Mouse (Mus musculus): ENCODE results near the gene C130026I21Rik.
"Not testable (repeated sequence)": the region's sequence is repeated elsewhere in the genome, so short reads cannot be mapped to it uniquely, and the experiment has no call there.

Gene C130026I21Rik

DNA sequence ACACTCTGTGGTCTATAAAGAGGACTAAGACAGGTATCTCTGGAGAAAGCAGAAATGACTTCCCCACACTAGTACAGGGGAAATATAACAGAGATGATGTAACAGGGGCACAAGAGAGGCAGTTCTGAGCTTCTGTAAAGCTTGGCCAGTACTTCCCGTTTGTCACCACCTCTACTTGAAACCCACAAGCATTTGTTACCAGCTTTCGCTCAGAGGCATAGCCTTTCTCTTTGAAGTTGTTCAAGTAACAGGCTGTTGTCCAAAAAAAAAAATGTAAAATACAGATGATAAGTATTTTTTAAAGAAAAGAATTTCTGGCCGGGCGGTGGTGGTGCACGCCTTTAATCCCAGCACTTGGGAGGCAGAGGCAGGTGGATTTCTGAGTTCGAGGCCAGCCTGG, 236.8 kb downstream of the C130026I21Rik start:
- DNase-seq (ENCODE audit: low read depth, low spot score): not testable (repeated sequence)

DNA sequence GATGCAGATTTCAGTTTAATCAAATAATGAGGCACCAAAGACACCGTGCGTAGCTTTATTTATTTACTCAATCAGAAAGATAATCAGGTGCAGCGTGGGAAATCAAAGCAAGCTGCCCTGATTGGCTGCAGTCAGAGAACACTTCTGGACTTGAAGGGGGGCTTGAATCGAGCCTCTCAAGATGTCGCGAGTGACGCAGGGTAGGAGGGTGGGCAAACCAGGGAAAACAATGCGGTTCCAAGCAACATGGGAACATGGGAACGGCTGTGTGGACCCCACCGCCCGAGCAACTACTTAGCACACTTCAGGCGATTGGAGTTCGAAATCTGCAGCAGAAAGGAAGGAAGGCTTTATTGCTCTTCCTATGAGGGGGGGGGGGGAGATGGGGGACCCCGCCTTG, 240.2 kb downstream of the C130026I21Rik start:
- not testable (repeated sequence) for DNase-seq (ENCODE audit: low read depth, low spot score)

DNA sequence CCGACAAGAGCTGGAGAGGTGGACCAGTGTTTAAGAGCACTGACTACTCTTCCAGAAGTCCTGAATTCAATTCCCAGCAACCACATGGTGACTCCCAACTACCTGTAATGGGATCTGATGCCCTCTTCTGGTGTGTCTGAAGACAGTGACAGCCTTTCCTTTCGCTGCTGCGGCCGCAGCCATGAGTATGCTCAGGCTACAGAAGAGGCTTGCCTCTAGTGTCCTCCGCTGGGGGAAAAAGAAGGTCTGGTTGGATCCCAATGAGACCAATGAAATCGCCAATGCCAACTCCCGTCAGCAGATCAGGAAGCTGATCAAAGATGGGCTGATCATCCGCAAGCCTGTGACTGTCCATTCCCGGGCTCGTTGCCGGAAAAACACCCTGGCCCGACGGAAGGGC, 258.4 kb downstream of the C130026I21Rik start:
- DNase-seq (ENCODE audit: low read depth, low spot score): not testable (repeated sequence)

DNA sequence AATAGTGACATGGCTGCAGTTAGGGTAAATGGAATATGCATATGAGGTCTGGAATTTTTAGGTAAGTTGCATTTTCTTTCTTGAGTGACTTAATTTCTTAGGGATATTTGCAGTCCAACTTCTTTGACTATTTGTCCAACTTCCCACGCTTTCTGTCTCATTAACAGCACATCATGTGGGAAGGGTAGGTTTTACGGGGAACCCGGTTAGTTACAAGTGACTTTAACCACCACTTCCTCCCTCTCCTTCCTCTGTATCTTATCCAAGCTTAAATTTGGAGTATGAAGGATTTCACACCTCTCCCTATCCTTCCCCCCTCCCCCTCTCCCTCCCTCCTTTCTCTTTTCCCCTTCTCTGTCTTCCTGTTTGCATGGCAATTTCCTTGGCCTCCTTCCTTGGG, 259.4 kb downstream of the C130026I21Rik start:
- not testable (repeated sequence) for DNase-seq (ENCODE audit: low read depth, low spot score)

DNA sequence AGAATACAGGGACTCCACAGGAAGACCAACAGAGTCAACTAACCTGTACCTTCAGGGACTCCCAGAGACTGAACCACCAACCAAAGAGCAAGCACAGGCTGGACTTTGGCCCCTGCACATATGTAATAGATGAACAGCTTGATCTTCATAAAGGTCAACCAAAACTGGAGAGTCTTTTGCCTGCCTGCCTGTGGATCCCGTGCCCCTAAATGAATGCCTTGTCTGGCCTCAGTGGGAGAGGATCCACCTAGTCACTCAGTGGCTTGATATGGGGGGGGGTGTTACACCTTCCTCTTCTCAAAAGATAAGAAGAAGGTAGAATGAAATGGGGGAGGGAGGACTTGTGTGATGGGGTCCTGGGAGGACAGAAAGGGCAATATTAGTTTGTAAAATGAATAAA, 262.6 kb downstream of the C130026I21Rik start:
- not testable (repeated sequence) for DNase-seq (ENCODE audit: low read depth, low spot score)

DNA sequence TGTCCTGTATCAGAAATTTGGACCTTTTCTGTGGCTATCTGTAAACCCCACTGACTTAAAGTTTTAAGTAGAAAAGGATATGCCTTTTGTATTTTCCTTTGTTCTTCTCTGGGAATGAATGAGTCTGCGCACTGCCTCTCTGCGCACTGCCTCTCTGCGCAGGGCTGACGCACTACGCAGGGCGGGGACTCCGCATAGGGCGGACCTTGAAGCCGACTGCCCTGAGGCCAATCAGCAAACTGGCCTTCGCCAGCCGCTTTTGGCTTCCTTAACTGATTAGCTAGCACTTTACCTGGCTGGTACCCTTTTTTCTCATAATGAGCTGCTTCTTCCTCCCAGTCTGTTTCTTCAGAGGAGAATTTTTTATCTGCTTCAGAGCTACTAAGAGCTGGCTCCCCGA, 271.1 kb downstream of the C130026I21Rik start:
- not testable (repeated sequence) for DNase-seq (ENCODE audit: low read depth, low spot score)

DNA sequence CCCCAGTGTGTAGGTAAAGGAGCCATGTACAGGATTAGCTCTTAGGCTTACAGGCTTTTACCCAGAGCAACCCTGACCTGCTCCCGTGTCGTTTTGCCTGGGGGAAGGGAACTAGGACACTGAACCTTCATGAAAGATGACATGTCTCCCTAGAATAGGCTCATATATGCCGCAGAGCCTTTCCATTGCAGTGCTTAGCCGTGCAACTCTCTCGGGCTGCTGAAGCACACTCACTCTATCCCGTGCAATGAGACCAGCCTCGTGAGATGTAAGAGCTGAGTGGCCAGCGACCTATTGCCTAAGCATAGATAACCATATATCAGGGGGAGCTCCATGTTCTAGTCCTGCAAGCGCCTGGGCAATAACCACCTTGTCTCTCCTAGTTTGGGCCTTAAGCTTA, 274.1 kb downstream of the C130026I21Rik start:
- DNase-seq (ENCODE audit: low read depth, low spot score): not testable (repeated sequence)

DNA sequence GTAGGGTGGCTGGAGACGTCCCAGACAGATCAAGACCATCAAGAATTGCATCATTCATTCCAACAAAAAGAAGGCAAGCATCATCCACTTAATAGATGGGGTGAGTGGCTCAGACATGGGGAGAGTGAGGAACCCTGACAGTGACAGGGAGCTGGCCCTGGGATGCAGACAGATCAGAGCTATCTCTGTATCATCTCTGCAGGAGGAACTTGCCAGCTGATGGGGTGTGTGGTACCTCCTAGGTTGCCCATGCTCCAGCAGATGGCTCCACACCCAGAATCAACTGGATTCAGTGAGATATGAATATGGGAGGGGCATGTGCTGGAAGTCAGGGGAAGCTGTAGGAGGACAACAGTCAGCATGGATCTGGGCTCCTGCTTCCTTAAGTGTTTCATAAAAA, 275.9 kb downstream of the C130026I21Rik start:
- not testable (repeated sequence) for DNase-seq (ENCODE audit: low read depth, low spot score)

DNA sequence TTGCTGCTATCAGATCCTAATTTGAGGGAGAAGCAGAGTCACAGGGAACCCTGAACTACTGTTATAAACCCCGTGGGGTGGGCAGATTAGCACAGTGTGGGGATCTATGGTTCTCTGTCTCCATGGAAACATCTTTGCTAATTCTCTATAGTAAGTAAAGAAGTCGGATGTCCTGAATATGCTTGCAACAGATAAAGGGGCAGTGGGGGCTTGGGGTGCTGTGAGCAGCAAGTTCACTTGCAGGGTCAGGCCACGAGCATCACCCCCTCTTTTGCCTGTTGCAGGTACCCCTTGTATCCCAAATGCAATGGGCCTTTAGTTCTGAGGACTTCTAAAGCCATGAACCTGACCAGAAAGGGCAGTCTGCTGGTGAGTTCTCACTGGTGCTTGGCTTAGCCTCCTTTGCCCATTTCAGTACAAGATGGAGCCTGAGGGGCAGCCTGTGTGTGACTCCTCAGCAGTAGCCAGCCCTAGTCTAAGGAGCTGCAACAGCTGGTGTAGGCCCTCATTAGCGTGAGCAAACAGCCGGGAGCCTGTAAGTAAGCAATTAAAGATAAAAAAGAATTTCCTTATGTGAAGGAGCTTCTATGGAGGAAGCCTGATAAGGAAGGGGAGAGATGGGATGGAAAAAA, 276.6 kb downstream of the C130026I21Rik start:
- not testable (repeated sequence) for DNase-seq (ENCODE audit: low read depth, low spot score)

DNA sequence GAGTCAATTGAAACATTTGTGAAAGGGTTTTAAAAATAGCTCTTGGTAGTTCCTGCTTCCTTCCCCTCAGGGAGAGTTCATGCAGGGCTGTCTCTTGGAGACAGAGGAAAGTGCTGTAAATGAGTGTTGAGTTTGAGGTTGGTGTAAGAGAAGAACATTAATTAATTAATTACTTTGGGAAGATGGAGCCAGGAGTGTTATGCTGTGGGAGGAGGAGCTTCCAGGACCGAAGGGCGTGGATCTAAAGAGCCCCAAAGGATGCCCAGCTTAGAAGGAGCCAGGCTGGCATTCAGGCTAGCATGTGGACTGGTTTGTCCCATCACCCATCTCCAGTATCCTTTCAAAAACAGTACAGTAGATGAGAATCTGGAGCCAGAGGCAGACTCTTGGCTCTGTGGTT, 277.1 kb downstream of the C130026I21Rik start:
- DNase-seq (ENCODE audit: low read depth, low spot score): not testable (repeated sequence)

DNA sequence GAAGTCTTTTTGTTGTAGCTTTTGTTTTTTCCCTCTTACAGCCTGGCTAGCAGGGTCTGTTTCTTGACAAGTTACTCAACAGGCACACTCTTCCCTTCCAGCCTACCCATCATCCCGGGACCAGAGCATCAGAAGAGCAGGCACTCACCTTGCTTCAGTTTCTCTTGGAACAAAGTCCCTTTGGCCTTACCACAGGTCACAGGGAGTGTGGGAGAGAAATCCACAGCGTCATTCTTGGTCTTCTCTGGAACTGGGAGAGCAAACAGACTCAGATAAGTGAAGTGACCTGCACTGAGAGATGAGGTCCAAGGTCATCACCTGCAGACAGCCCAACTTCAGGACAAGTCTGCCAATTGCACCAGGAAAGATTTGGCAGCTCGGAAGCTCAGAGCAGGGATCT, 277.5 kb downstream of the C130026I21Rik start:
- not testable (repeated sequence) for DNase-seq (ENCODE audit: low read depth, low spot score)

DNA sequence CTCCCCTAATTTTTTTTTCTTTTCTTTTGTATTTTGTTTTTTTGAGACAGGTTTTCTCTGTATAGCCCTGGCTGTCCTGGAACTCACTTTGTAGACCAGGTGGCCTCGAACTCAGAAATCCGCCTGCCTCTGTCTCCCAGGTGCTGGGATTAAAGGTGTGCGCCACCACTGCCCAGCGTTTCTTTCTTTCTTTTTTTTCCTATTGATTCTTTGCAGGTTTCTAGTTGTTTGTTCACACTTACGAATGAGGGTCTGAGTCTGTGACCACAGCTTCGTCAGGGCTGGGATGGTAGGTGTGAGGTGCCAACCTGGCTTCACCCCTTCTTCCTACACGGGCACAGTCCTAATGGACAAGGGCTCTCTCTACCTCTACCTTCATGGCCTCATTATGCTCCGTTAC, 281.3 kb downstream of the C130026I21Rik start:
- DNase-seq (ENCODE audit: low read depth, low spot score): not testable (repeated sequence)

DNA sequence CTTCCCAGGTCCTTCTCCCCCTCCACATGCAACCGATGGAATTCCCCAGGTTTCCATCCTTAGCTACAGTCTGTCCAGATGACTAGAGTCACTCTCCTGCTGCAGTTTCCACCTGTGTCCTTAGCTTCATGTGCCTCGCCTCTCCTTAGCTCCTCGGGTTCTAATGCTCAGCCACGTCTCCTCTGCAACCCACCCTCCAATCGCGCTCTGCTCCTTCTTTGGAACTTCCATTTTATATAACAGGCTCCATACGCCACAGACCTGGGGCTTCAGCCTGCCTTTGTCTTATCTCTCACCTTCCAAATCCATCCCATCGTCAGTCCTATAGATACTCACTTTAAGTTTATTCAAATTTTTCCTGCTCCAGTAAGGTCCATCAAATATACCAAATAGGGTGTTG, 282.6 kb downstream of the C130026I21Rik start:
- DNase-seq (ENCODE audit: low read depth, low spot score): not testable (repeated sequence)

DNA sequence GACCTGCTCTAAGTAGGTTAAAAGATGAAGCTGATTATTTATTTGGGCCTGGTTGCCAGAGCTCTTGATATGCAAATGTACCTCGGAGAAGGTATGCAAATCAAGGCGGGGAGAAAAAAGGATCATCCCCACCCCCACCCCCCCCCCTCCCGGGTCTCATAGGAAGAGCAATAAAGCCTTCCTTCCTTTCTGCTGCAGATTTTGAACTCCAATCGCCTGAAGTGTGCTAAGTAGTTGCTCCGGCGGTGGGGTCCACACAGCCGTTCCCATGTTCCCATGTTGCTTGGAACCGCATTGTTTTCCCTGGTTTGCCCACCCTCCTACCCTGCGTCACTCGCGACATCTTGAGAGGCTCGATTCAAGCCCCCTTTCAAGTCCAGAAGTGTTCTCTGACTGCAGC, 308.6 kb downstream of the C130026I21Rik start:
- DNase-seq (ENCODE audit: low read depth, low spot score): not testable (repeated sequence)

DNA sequence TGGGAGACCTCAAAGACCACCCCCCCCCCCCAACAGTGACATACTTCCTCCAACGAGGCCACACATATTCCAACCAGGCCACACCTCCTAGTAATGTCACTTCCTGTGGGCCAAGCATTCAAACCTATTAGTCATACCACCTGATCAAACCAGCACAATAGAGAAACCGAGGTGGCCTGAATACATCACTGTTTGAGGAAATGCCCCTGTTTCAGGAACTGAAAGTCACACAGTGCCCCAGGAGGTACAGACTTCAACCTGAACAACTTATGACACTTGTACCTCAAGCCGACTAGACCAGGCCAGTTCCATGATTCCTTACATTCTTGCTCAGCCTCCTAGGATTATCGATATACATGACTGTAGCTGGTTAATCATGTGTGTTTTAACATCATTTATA, 312.7 kb downstream of the C130026I21Rik start:
- not testable (repeated sequence) for DNase-seq (ENCODE audit: low read depth, low spot score)

DNA sequence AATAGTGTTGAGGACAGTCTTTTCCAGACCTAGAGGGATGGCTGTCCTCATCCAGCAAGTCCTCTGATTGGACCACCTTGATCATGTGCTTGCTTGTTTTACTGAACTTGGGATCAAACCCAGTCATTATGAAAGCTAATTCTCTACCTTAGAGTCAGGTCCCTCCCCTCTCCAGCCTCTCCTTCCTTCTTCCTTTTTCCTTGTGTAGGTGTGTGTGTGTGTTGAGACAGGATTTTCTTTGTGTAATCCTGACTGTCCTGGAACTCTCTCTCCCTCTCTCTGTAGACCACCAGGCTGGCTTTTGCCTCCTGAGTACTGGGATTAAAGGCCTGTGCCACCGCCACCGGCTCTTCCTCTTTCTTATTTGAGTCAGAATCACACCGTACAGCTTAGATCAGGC, 313.6 kb downstream of the C130026I21Rik start:
- DNase-seq (ENCODE audit: low read depth, low spot score): not testable (repeated sequence)

DNA sequence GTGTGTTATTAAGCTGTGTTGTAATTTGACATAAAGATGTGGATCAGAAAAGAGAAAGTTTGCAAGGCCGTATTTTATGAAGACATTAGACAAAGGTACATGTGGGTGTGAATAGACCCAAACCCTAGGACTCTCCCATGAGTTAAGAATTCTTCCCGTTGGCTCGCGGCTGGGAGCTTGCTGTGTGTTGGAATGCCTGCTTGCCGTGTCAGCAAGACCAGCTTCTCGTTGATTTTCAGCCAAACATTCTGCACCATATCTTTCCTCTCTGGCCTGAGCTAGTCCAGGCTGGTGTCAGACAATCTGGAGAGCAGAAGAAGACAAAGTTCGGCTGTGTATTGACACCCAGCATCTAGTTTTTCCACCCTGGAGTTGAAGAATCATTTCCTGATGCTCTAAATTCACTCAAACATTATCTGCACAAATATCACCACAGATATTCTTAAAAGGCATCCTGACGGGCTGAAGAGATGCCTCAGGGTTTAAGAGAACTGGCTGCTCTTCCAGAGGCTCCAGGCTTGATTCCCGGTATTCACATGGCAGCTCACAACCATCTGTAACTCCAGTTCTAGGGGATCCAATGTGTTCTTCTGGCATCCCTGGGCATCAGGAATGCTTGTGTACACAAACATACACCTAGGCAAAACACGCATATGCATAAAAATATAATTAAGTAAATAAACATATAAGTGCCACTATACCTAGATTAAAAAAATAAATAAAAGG, 317.7 kb downstream of the C130026I21Rik start:
- DNase-seq (ENCODE audit: low read depth, low spot score): no peak

DNA sequence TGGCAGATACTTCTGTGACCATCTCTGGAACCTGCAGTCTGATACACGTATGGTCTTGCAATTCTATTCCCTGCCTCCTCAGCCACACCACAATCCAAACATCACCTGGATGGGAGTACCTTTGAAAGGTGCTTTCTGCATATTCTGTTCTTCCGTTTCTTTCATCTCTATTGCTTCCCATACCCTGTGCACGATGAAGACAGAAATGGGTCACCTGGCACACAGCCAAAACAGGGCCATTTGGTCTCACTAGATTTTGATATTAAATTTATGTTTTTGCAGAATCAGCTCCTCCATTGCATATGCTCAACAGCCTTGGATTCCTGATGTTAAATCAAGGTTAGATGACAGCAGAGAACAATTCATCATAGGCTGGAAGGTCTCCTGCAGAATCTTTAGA, 318.8 kb downstream of the C130026I21Rik start:
- no peak for DNase-seq (ENCODE audit: low read depth, low spot score)

DNA sequence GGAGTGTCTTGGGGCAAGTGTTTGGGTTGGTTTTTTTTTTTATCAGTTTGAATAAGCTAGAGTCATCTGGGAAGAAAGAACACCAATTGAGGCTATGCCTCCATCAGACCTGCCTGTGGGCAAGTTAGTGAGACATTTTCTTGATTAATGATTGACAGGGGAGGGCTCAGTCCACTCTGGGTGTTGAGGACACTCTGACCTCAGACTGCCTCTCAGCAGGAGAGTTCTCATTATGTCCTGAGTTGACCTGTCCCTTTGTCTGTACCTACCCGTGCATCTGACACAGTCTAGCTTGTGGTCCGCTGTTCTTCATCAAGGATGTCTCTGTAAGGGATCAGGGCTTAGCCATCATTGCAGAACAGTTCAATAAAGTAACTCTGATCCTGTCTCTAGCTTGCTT, 323.0 kb downstream of the C130026I21Rik start:
- DNase-seq (ENCODE audit: low read depth, low spot score): no peak

DNA sequence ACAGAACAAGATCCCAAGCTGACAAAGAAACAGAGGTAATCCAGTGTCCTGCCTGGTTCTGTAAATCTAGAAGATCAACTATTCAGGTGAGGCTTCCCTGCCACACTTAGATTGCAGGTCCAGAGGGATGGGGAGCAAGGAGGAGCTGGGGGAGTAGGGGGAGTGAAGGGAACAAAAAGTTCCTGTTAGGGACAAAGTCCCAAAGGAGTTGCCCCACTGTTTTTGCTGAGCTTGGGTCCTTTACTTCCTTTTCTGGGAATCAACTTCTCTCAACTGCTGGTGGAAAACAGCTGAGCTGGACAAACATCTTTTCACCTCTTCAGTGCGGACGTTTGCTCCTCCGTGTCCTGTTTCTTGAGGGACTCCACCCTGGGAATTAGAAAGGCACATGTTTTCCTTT, 324.4 kb downstream of the C130026I21Rik start:
- no peak for DNase-seq (ENCODE audit: low read depth, low spot score)

DNA sequence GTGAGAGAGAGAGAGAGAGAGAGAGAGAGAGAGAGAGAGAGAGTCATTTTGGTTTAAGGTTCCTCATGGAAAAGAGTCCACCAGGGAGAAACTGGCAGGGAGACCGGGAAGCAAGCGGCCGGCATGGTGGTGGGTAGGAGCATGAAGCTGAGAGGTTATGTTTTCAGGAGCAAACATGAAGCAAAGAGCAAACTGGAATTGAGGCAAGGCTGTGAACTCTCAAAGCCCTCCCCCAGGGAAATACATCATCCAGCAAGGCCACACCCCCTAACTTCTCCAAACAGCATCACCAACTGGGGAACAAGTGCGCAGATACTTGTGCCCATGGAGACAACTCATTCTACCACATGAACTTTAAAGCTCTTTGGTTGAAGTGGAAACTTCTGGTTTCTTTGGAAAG, 326.8 kb downstream of the C130026I21Rik start:
- no peak for DNase-seq (ENCODE audit: low read depth, low spot score)
